Mouse (Mus musculus): ENCODE data around the gene Nfix.

GRCm38 (mm10) chr8:84749519-84749918 is 50.6 kb downstream of the Nfix start:
- TF ChIP-seq CTCF (IDR thresholded peaks at IDR 0.05; ENCODE audit: low read depth) (no peak), EP300 (optimal IDR thresholded peaks at IDR 0.05) (no peak)

All from stomach, postnatal 0 days (tissue).